Mouse (Mus musculus) hindbrain, embryonic 14.5 days (tissue): ENCODE results near the gene Mchr1. TPM values are rescaled to one million over a fixed set of nuclear protein-coding genes. Genes with fewer than 3 reads are reported as not detected.
A peak's percentile ranks its signal among the peaks of the same experiment; 100 is the strongest.

Experiments
- ATAC-seq: fragments of 200-750 bp; cut with Nextera tagmentation; 2 replicates; pipeline ENCODE4 v1.8.0; 2017; ENCODE audit warnings: moderate number of reproducible peaks, mild to moderate bottlenecking, moderate TSS enrichment, moderate library complexity; ENCODE audit not compliant: low FRiP score
- DNase-seq: peaks from one replicate; pipeline ENCODE4 v3.0.0-alpha.2; 2015; ENCODE audit warnings: low spot score
- H3K27ac ChIP-seq: fragments of 300-500 bp; sonication (generic); 2 replicates; pipeline ENCODE4 v1.5.1; 2014; ENCODE audit warnings: mild to moderate bottlenecking, moderate library complexity
- H3K27me3 ChIP-seq: fragments of 300-500 bp; sonication (generic); 2 replicates; pipeline ENCODE4 v1.6.1; 2014; ENCODE audit warnings: mild to moderate bottlenecking, low read length, mixed read lengths; ENCODE audit not compliant: control insufficient read depth, insufficient read depth
- H3K36me3 ChIP-seq: fragments of 300-500 bp; sonication (generic); replicated peaks from 2 replicates; pipeline ENCODE4 v1.6.1; 2014; ENCODE audit not compliant: control insufficient read depth, insufficient read depth
- H3K4me1 ChIP-seq: fragments of 300-500 bp; sonication (generic); replicated peaks from 2 replicates; pipeline ENCODE4 v1.6.1; 2014; ENCODE audit warnings: antibody characterized with exemption, low read length, mixed read lengths; ENCODE audit not compliant: control insufficient read depth, insufficient read depth
- H3K4me2 ChIP-seq: fragments of 300-500 bp; sonication (generic); replicated peaks from 2 replicates; pipeline ENCODE4 v1.6.1; 2014; ENCODE audit warnings: mild to moderate bottlenecking, moderate library complexity
- H3K4me3 ChIP-seq: fragments of 300-500 bp; sonication (generic); replicated peaks from 2 replicates; pipeline ENCODE4 v1.5.1; 2014; ENCODE audit warnings: mild to moderate bottlenecking, low read length
- H3K9ac ChIP-seq: fragments of 300-500 bp; sonication (generic); 2 replicates; pipeline ENCODE4 v1.6.1; 2014
- H3K9me3 ChIP-seq: fragments of 300-500 bp; sonication (generic); 2 replicates; pipeline ENCODE4 v1.6.1; 2016; ENCODE audit warnings: low read length; ENCODE audit not compliant: control insufficient read depth
- WGBS: fragments of 180-500 bp; shearing (Covaris S2); extraction: QIAGEN DNeasy Blood & Tissue Kit; methylation state at CpG from one replicate; pipeline ENCODE4 v1.1.7; 2014; 5-methylcytosine and 5-hydroxymethylcytosine counted together
- polyA plus RNA-seq: library from polyadenylated mRNA; unstranded; fragments of >200 nt; fragmentation: Nextera tagmentation; extraction: Ambion mirVana; gene quantifications from 2 replicates; pipeline ENCODE4 v1.2.1, GENCODE M21; 2014

The Mchr1 gene
- polyA plus RNA-seq, 1 experiment from 2014 or later, result 3.4 TPM

GRCm38 (mm10) chr15:81255063-81255462 lies 19.8 kb downstream of the Mchr1 start:
- no peak overlapping the region for H3K4me3 ChIP-seq
- H3K27ac ChIP-seq, result no peak overlapping the region
- 0 out of 2 replicates have a peak, but pooled peaks cover 4% of the 10 kb centered on the region for H3K4me1 ChIP-seq
- H3K9me3 ChIP-seq, result no peaks in the 10 kb centered on the region
- no peak overlapping the region for H3K4me2 ChIP-seq
- no peak overlapping the region for H3K9ac ChIP-seq
- H3K27me3 ChIP-seq, result no peaks in the 10 kb centered on the region
- DNase-seq (no peak), ATAC-seq (no peak)
- 43% methylated on average over 6 of the region's 6 CpGs for WGBS
- H3K36me3 ChIP-seq, result no peaks in the 10 kb centered on the region

- 32% methylated on average over 9 of the region's 9 CpGs for WGBS
- Histone ChIP-seq H3K9ac (no peak overlapping the region), H3K9me3 (no peaks in the 10 kb centered on the region), H3K4me3 (no peak overlapping the region), H3K27ac (no peak overlapping the region), H3K36me3 (no peaks in the 10 kb centered on the region), H3K27me3 (no peaks in the 10 kb centered on the region), H3K4me1 (0 out of 2 replicates have a peak, but pooled peaks cover 4% of the 10 kb centered on the region), H3K4me2 (no peak overlapping the region)
- DNase-seq (no peak), ATAC-seq (no peak)
Observed at GRCm38 (mm10) chr15:81258296-81258695, 23.0 kb downstream of the Mchr1 start.

GRCm38 (mm10) chr15:81259304-81259703 lies 24.0 kb downstream of the Mchr1 start:
- H3K27ac ChIP-seq, result no peak overlapping the region
- H3K4me1 ChIP-seq, result peaks cover 8% of the 10 kb centered on the region
- no peak for DNase-seq
- H3K4me3 ChIP-seq, result no peak overlapping the region
- no peaks in the 10 kb centered on the region for H3K27me3 ChIP-seq
- H3K9ac ChIP-seq, result no peak overlapping the region
- H3K4me2 ChIP-seq, result no peak overlapping the region
- no peaks in the 10 kb centered on the region for H3K36me3 ChIP-seq
- no peaks in the 10 kb centered on the region for H3K9me3 ChIP-seq
- 95% methylated on average over 5 of the region's 5 CpGs for WGBS
- ATAC-seq, result no peak

- 89% methylated on average over 9 of the region's 9 CpGs for WGBS
- Histone ChIP-seq H3K9me3 (no peaks in the 10 kb centered on the region), H3K27ac (no peak overlapping the region), H3K4me2 (no peak overlapping the region), H3K4me3 (no peak overlapping the region), H3K9ac (no peak overlapping the region), H3K27me3 (no peaks in the 10 kb centered on the region), H3K36me3 (no peaks in the 10 kb centered on the region), H3K4me1 (peaks cover 10% of the 10 kb centered on the region)
- DNase-seq (no peak), ATAC-seq (no peak)
Observed at GRCm38 (mm10) chr15:81260208-81260607, 24.9 kb downstream of the Mchr1 start.

- no peaks in the 10 kb centered on the region for H3K36me3 ChIP-seq
- no peaks in the 10 kb centered on the region for H3K27me3 ChIP-seq
- H3K4me3 ChIP-seq, result no peak overlapping the region
- H3K4me1 ChIP-seq, result peaks cover 10% of the 10 kb centered on the region
- 42% methylated on average over 16 of the region's 16 CpGs for WGBS
- DNase-seq (no peak), ATAC-seq (no peak)
- 0 out of 2 replicates have a peak overlapping the region, but pooled peaks have one; percentile 9 for H3K4me2 ChIP-seq
- H3K27ac ChIP-seq, result peak overlapping the region; percentile 66
- H3K9ac ChIP-seq, result peak overlapping the region; percentile 36
- no peaks in the 10 kb centered on the region for H3K9me3 ChIP-seq
Observed at GRCm38 (mm10) chr15:81264392-81265095, 29.2 kb downstream of the Mchr1 start.

- peaks cover 16% of the 10 kb centered on the region for H3K4me1 ChIP-seq
- no peak overlapping the region for H3K9ac ChIP-seq
- H3K9me3 ChIP-seq, result no peaks in the 10 kb centered on the region
- H3K4me3 ChIP-seq, result no peak overlapping the region
- no peaks in the 10 kb centered on the region for H3K27me3 ChIP-seq
- H3K36me3 ChIP-seq, result no peaks in the 10 kb centered on the region
- DNase-seq (no peak), ATAC-seq (no peak)
- WGBS, result 84% methylated on average over 2 of the region's 2 CpGs
- H3K27ac ChIP-seq, result no peak overlapping the region
- H3K4me2 ChIP-seq, result no peak overlapping the region
Observed at GRCm38 (mm10) chr15:81267416-81267815, 32.1 kb downstream of the Mchr1 start.

- no peaks in the 10 kb centered on the region for H3K9me3 ChIP-seq
- peak overlapping the region; percentile 87 for H3K27ac ChIP-seq
- peak overlapping the region; percentile 34 for H3K4me2 ChIP-seq
- DNase-seq (peak; percentile 55), ATAC-seq (peak; percentile 68; the same call in 1 of the 2 replicates)
- WGBS, result 16% methylated on average over 13 of the region's 13 CpGs
- H3K4me3 ChIP-seq, result no peak overlapping the region
- peaks cover 19% of the 10 kb centered on the region for H3K4me1 ChIP-seq
- H3K36me3 ChIP-seq, result no peaks in the 10 kb centered on the region
- peak overlapping the region; percentile 53 for H3K9ac ChIP-seq
- no peaks in the 10 kb centered on the region for H3K27me3 ChIP-seq
Observed at GRCm38 (mm10) chr15:81272305-81273053, 37.2 kb downstream of the Mchr1 start.

GRCm38 (mm10) chr15:81273361-81273760 lies 38.1 kb downstream of the Mchr1 start:
- H3K27ac ChIP-seq, result peak overlapping the region; percentile 87
- H3K9ac ChIP-seq, result no peak overlapping the region
- no peaks in the 10 kb centered on the region for H3K36me3 ChIP-seq
- H3K4me1 ChIP-seq, result peaks cover 28% of the 10 kb centered on the region
- WGBS, result 58% methylated on average over 2 of the region's 2 CpGs
- H3K9me3 ChIP-seq, result no peaks in the 10 kb centered on the region
- no peak overlapping the region for H3K4me3 ChIP-seq
- H3K27me3 ChIP-seq, result no peaks in the 10 kb centered on the region
- ATAC-seq (no peak; the same call in 1 of the 2 replicates), DNase-seq (no peak)
- peak overlapping the region; percentile 34; the same call in 1 of the 2 replicates for H3K4me2 ChIP-seq

GRCm38 (mm10) chr15:81277928-81278327 lies 42.6 kb downstream of the Mchr1 start:
- Histone ChIP-seq H3K9ac (no peak overlapping the region), H3K9me3 (no peaks in the 10 kb centered on the region), H3K4me3 (no peak overlapping the region), H3K4me2 (no peak overlapping the region), H3K36me3 (no peaks in the 10 kb centered on the region), H3K27me3 (no peaks in the 10 kb centered on the region), H3K27ac (peak overlapping the region; percentile 33), H3K4me1 (peaks cover 21% of the 10 kb centered on the region)
- no peak for DNase-seq
- 9% methylated on average over 8 of the region's 11 CpGs for WGBS
- ATAC-seq, result peak; percentile 77; the same call in 1 of the 2 replicates
